Mouse (Mus musculus) kidney, postnatal 4 days (tissue): ENCODE results near the gene Thsd7a.

Experiments
- DNase-seq, 2 experiments: peaks; one replicate each; pipeline ENCODE4 v3.0.0; 2021; ENCODE audit warnings: mixed read lengths in 2 of 2

Gene Thsd7a

DNA sequence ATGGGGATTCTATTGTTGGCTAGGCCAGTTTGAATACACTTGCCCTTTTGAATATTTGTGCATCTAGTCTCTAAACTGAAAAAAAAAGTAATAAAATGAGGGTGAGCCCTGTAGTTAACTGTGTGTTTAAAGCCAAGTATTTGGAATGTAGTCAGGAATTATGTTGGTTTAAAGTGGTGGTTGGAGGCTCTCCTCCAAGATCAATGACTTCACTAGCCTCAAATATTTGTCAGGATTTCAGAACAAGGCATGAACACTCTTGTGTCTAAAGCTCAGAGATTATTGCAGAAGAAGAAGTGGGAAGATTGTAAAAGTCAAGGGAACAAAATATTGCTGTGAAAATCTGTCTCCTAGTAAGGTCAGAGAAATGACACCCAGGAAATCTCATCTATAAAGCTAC is 249.3 kb downstream of the Thsd7a start:
- no peak for DNase-seq

DNA sequence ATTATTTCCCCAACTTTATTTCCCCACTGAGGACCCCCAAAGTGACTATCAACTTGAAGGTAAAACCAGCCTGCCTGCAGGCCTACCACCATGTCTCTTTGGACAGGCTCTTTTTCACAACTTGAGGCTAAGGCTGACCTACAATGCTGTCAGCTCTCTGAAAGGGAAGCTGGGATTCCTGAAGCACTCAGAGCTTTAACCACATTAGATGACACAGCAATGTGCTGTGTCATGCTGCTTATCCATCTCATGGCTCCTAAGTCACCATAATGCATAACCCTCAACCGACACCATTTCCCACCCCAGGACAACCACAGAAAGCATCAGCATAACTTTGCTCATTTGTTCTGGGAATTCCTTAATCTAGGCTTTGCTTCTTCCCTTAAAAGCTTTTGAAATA is 255.6 kb downstream of the Thsd7a start:
- DNase-seq, result no peak

DNA sequence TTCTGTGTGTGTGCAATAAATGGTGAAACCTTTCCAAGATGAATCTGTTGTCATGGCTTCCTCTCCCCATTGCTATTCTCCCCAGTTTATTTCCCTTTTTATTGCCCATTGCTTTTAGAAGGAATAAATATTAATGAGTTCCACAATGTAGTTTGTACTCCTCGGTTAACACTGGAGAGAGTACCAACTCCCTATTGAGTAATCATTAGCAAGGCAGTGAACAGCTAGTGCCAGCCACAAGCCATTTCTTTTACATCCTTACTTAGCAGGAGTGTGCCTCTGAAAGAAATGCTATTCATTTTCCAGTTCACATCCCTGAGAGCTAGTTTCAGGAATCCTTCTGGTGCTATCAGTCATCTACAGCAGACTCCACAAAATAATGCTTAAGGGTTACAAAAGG is 260.3 kb downstream of the Thsd7a start:
- no peak for DNase-seq

DNA sequence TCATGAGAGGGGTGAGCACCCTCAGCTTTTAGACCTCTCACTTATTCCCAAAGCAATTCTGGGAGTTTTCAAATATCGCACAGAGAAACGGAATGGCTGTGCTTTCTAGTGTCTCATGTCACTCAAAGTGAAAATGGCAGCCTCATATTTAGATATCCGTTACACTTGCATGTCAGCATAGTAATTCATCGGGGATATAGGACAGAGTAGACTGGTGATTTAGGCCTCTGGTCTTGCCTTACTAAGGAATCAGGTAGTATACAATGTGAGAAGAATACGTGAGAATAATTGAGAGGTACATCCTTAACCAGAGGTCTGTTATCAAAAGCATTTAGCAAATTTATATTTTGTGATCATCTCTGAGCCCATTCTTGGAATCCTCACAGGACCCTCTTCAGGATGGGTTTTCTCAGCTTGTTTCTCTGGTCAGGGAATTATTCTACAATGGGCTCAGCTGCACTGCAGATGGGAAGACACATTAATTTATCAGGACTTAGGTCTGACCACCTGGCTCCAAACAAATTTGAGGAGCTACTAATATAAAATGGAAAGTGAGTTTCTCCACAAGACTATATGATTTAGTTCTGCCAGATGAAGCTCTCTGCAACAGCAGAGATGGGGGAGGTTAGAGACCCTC is 267.6 kb downstream of the Thsd7a start:
- DNase-seq, result no peak

DNA sequence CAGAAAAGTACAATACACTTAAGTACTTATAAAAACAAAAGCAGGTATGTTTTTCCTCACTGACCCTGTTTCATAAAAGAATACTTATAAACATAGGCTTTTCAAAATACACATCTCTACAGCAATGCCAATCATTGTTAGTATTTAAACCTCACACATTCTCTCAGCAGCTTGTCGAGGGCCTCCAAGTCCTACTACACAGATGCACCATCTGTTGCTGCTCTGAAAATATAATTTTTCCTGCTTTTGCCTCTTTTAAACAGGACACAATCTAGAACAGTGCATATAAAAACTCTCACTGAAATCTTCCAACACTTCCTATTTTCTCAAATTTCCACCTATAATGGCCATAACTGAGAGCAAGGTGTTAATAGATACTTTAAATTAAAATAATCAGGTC is 270.9 kb downstream of the Thsd7a start:
- DNase-seq, result no peak

DNA sequence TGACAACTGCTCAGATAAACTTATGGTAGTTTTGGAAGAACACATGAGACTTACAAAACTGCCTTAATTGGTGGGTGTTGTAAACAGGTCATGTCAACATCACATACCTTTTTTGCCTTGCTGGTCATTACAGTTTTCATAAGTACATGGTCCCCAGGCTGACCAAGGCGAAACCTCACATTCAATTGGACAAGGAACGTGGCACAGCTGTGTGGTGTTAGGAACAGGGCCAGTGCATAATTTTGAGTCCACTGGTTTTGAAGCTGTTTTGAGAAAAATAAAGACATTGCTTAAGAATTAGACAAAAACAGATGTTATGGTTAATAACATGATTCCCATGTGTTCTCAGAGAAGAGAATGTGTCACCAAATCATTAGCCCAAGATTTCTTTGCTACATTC is 278.3 kb downstream of the Thsd7a start:
- DNase-seq, result peak in 1 of 2 experiments; percentile 1

DNA sequence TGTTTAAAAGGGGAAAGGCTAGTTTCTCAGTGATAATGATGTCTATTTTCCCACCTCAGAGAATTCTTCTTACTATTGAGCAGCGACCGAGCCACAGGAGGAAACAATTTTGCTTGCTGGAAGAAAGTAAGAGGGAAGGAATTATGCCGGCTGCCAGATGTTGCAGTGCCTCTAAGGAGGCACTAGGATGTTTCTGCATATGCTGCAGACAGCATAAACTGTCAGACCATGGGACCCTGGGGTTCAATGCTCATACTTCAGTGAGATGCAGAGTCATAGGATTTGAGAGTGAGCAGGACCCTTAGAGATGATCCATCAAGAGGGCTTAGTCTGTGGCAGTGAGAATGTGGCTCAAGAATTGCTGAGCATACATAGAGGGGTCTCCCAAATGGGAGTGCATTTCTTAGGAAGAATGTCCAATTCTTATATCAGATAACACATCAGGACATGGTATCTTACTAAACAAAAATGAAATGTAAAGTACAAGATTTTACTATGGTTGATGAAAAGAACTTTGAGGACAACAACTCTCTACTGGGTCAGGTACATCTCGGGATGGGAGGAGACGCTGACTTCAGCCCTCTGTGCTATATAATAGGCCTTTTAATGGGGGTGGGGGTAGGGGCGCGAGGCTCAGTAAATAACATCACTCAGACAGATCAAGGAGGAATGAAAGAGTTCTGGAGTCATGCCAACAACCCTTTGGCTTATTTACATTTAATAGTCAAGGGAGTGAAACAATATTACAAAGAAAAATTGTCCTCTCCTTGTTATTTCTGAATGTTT is 281.7 kb downstream of the Thsd7a start:
- no peak for DNase-seq

DNA sequence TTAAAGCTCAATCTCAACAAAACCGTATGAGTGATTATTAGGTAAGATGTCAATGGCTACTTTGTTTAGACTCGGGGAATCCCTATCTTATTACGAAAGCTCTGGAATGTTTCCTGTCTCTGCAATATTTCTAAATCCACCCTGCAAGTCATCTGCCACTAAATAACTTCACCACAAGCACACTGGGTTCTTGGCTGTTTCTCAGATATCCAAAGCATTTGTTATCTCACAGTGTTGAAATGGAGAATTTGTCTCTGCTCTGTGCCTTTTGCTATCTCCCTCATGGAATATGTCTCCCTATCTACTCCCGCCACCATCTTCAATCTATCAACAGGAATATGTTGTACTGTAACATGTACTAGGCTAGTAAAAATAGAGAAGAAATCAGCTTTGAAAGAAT is 290.4 kb downstream of the Thsd7a start:
- no peak for DNase-seq

DNA sequence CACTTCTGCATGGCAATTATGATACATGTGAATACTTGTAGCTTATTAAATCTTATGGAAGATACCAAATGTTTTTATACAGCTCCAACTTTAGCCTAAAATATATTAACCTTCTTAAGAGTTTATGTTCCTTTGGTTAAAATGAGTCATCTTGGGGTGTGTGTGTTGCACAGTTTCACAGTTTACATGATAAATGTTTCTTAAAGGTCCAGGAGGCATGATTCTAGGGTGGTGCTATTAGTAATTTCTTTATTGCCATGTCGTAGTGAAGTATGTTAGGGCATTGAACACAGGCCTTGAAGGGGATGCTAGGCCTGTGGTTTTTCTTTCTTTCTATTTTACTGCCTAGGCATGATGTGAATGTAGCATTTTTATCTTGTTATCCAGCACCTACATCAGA is 291.8 kb downstream of the Thsd7a start:
- no peak for DNase-seq

DNA sequence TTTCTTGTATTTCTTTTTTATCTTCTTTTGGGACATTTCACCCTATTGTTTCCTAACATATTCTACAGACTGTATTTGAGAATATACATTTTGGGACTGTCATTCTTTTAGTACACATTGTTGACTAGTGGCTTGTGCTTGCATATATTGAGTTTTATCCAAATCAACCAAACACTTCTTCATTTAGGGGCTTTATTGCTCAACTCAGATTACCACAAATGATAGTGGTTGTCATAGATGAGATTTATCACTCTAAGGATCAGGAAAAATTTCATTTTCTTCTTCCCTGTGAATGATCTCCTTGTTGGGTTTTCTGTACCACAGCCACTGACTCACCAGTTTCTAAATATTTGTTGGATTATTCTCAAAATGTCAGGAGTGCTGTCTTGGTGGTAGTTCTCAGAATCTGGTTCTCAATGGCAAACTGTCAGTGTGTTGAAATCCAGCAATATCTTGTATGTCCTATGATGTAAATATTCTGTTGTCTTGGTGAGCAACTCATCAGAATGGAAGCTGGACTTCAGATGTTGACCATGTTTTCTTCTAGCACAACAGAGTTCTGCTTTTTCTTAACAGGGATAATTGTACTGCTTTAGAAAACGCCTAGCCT is 294.2 kb downstream of the Thsd7a start:
- DNase-seq, result no peak

DNA sequence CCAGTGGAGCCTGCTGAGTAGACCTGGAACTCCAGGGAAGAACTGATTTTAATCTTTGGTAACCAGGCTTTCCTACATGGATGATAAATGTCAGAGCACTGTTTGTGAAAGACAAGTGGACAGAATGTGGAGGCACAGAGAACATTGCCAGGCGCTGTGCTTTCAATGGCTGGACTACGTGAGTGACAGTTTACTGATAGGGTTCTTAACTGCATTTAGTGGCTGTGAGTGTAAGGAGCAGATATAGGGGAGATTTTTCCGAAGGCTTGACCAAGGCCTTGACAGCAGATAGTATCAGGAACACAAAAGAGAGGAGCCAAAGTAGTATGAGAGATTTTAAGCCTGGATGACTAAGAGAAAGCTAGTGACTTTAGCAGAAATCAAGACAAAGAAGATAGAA is 295.1 kb downstream of the Thsd7a start:
- no peak for DNase-seq

DNA sequence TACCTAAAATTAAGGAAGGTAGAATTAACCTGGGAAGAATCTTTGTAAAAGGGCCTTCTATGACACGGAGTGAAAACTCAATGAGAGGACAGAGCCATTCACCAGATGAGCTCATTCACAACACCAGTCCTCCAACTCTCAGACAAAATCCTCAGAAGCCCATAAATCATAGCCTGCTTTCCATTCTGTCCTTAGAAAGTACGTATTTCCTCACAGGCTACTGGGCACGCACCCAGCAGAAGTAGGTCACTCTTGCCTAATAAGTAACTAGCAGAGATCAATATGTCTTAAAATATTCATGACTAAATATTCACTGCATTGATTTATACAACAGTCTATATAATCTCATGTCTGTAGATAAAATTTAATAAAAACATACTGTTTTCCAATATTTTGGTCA is 300.4 kb downstream of the Thsd7a start:
- peak; percentile 2 to 19 for DNase-seq

DNA sequence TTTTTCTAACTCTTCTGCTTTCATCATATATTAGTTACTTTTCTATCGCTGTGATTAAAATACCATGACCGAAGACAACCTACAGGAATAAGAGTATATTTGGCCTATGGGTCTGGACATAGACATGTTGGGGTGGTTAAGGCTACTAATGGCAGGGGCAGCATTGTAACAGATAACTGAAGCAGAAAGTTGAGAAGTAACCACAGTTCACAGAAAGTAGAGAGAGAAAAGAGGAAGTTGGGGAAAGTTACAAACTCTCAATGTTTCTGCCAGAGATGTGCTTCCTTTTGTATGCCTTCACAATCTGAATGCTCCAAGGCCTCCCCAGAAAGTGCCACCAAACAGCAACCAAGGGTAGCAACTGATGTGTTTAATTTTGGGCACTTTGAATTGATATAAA is 303.7 kb downstream of the Thsd7a start:
- DNase-seq, result no peak

DNA sequence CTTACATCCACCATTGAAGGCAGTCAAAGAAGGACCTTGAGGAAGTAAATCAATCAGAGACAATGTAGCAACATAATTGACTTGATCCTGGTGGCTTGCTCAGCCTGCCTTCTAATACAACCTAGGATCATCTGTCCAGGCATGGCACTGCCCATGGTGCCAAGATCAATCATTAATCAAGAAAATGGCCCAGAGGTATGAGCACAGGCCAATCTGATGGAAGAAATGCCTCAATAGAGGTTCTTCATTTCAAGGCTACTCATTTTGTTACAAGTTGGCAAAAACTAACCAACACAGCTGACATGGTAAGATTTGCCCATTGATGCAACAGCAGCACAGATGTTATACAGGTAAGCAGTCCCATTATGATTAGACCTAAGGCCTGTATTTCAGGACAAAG is 309.6 kb downstream of the Thsd7a start:
- DNase-seq, result no peak

DNA sequence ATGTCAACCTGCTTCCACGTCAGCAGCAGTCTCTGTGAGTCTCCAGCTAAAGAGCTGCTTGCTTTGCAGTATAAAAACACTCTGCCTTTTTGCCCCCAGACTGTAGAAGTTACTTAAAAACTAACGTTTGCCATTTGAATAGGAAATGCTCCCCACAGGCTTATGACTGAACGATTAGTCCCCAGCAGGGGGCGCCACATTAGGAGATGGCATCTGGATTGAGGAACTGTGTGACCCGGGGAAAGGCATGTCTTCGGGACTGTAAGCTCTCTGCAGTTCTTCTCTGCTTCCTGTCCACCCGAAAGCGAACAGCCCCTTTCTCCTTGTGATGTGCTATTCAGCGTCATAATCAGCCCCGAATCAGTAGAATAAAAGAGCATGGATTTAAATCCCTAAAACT is 330.1 kb downstream of the Thsd7a start:
- DNase-seq, result peak; percentile 5 to 9

DNA sequence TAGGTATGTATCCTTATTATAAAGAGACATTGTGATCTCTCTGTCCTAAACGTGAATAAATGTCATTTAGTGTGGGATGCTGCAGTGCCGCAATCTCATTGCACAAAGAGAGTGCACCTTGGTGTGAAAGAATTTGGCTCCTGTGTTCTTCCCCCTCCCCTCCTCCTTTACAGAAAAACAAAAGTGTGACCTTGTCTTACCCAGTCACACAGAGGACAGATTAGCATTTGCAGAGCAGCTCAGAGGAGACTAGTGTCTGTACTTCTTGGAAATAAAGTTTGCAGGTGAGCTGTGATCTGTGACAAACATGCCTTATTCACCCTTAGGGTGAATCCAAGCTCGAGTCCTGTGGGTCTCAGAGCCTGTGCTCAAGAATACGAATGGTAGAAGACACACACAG is 332.2 kb downstream of the Thsd7a start:
- no peak for DNase-seq

DNA sequence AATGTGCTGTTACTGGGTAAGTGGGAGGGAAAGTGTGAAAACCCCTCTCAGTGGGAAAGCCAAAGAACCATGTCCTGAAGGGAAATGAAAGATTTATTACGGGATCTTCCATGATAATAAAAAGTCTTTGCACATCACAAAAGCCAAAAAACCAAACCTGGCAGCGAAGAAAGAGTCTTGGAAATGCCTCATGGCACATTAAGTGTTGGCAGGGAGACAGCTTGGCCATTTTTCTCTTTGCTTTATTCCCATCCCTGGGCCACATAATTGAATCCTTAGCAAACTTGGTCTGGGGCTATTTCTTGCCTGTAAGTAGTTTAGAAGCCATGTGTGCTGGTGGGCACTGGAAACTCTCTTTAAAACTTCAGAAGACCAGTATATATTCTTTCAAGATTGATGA is 344.8 kb downstream of the Thsd7a start:
- DNase-seq, result no peak

DNA sequence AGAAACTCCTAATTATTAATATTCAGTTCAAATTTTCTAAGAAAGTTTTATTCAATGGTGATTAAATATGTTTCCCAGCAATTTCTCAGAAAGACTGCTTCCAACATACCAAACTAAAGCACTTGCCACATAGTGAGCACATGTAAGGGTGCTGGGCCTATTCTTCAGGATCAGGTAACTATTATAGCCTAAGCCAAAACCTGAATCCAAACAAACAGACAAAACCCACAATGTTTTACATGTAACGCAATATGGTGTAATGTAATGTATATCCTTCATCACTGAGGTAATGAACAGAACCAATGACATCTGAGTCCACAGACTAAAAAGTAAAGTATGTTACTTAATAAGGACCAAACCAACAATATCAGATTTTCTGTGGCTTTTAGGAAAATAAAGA is 346.2 kb downstream of the Thsd7a start:
- DNase-seq, result no peak

DNA sequence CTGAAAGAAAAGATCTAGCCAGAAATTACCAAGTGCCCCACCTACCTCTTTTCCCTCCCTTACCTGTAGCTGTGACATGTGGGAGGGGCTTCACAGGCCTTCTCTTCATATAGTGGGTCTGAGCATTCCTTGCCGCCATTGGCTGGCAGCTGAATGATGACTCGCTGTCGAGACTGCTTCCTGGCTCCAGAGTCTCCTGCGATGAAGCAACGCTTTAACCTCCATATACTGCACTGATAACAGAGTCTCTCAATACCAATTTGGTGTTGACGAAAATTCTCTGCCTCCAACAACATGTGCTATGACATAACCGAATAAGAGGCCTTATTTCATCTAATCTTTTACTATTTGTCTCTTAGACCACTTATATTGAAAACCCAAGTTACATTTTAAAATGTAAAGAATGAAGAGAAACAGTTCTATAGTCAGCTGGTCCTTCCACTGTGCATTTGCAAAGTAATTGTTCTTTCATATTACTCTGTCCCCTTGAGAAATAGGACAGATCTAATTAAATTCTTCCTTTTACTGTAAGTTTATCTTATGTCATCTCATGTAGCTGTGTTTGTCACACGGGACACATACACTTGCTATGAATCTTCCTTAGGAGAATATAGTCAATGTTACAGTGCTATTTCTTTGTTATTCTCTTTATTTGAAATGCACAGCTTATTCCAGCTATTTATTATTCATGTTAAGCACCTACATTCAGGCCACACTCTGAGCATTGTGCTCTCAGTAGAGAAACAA is 351.3 kb downstream of the Thsd7a start:
- DNase-seq, result no peak

DNA sequence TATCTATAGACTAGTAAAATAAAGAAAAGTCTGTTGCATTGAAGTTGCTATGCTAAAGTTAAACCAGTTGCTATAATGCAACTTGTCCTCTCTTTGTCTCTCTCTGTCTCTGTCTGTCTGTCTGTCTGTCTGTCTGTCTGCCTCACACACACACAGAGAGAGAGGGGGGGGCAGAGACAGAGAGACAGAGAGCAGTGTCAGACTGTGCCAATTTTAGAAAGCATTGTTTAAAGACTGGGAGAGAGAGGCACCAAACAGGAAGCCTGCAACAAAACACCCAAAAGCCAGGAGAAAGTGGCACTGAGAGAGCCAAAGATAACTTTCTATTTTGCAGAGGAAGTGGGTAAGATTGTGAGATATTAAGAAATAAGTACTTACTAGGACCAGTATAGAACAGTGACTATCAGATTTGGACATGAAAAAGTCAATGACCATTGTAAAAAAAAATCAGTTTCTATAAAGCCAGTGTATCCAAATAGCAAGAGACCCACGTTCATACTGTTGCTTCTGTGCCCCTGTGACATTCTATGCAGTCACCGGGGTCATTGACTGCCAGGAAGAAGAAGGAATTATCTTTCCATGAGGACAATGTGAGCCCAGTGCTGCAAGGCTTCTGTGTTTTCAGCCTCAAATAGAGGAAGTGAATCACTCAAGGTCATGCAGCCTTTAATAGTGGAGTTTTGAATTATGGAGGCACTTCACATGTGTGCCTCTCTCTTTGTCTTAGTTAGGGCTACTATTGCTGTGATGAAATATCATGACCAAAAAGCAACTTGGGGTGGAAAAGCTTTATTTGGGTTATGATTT is 355.4 kb downstream of the Thsd7a start:
- no peak for DNase-seq

DNA sequence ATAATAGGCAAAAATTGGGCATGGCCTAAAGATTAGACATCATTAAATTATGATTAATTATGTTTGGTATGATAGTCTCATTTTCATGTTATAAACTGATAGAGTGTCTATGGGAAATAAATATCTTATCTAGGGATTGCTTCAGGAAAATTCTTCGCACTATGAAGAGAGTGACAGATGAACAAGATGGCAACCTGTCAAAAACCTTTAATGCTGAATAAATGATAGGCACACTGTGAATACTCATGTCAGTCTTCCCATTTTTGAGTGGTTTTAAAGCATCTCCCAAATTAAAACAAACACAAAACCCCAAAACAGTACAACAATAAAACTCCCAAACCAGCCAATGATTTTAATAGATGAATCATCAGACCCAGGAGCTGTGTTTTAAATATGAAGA is 362.5 kb downstream of the Thsd7a start:
- DNase-seq, result no peak

DNA sequence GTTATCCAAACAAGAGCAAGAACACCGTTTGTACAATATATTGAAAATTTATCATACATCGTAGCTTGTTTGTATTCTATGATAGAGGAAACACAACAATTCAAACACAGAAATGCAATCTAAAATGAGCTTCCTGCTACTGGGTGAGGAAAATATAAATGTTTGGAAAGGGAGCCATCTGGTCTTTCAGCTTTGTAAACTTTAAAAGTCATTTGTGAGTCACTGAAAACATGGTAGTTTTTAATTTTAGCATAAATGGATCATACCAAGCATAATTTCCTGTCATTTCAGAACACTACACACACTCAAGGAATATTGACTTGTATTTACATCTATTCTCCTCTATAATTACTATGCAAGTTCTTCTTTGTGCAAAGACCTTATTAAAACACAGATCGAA is 363.6 kb downstream of the Thsd7a start:
- DNase-seq, result no peak
